Mouse (Mus musculus): ENCODE results near the gene Anp32a. TPM values are rescaled to one million over a fixed set of nuclear protein-coding genes. Genes with fewer than 3 reads are reported as not detected.

Anp32a gene
- total and polyA plus RNA-seq, 2 experiments from 2014 or later, result 20.8 to 127 TPM

DNA sequence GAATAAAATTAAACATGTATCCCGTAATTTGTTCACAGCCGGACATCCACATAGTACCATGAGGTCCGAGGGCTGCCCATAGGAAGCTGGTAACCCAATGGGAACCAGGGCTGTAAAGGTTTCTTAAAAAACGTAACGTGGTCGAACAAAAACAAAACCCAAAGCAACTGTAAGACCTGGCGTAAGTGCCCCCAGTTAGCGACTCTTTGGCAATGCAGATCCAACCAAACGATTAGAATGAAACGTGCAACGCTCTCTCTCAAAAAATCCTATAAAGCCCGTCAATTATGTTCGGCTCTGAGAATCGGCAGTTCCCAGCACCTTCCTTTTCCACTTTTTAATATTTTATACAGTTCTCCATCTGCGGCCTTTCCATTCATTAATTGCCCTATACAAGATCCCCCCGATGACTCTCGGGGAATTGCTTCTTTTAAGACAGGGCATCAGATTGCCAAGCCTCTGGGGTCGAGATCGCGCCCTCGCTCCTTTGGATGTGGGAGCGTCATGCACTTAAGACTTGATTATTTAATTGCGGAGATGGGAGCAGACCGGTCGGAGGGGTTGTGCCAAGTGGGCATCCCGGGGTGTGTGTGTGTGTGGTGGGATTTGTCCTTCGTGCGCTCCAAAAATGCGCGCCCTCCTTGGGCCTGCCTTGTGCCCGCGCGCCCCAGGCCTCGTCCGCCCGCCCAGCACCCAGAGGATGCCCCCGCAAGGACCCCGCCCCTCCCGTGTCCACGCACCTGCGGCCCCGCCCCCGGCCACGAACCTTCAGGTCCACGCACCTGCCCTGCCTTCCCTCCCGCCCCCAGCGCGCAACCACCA is 581 bp upstream of the Anp32a start:
- DNase-seq (ENCODE audit: low spot score) (no peak), ATAC-seq (ENCODE audit: insufficient read depth, low read depth) (peak; percentile 3; the same call in 1 of the 2 replicates)

DNA sequence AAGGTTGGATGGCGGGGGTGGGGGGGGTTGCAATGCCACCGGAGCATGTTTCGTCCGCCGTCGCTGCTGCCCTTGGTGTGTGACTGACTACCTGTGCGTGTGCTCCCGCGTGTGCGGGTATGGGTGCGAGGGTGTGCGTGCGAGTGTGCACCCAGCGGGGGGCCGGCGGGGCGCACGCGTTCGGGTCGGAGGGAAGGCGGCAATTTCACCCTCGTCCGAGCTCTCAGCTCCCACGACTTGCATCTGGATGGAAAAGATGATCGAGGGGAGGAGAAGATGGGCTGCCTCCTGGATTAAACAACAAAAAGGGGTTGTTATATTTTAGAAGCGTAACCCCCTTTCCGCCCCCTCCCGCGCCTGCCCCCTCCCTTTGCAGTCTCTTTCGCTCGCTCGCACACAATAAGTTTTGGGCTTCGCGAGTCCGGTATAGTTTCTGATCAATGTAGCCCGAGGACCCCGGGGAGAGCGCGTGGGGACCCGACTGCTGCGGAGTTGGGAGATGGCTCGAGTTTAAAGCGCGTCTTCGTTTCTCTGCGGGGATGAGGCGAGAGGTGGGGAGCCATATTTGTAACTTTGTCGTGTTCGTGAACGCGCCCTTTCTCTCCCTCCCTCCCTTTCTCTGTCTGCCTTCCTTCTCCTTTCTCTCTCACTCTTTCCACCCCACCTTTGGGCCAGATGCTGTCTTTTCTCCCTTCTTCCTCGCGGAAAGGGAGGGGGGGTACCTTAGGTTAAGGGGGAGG is 778 bp downstream of the Anp32a start:
- Histone ChIP-seq H3K27me3 (ENCODE audit: control insufficient read depth, insufficient read depth, low read length) (no peaks in the 10 kb centered on the region), H3K9me3 (replicated peaks; ENCODE audit: control insufficient read depth, low read length) (no peaks in the 10 kb centered on the region), H3K9ac (replicated peaks; ENCODE audit: low read depth, low read length) (peak overlapping the region; percentile 99), H3K4me2 (ENCODE audit: low read depth, low read length) (peak overlapping the region; percentile 91), H3K4me3 (ENCODE audit: low read depth, low read length) (peak overlapping the region; percentile 93), H3K36me3 (replicated peaks; ENCODE audit: control insufficient read depth, insufficient read depth, low read length) (no peaks in the 10 kb centered on the region), H3K27ac (ENCODE audit: low read depth) (peak overlapping the region; percentile 100), H3K4me1 (ENCODE audit: control insufficient read depth, insufficient read depth) (peaks cover 33% of the 10 kb centered on the region)
- no peak for TF ChIP-seq EP300 (IDR thresholded peaks at IDR 0.05; ENCODE audit: low read depth)
- no peak for TF ChIP-seq CTCF (IDR thresholded peaks at IDR 0.05; ENCODE audit: low read depth)
- ATAC-seq (ENCODE audit: insufficient read depth, low read depth) (no peak), DNase-seq (ENCODE audit: low spot score) (peak; percentile 62)
- WGBS, result under 1% methylated on average over 51 of the region's 54 CpGs

More for the DNA sequence above, 581 bp upstream of the Anp32a start:
- whole genome bisulfite sequencing, result 2% methylated on average over 45 of the region's 48 CpGs
- no peak for TF ChIP-seq CTCF (IDR thresholded peaks at IDR 0.05; ENCODE audit: low read depth)
- TF ChIP-seq EP300 (IDR thresholded peaks at IDR 0.05; ENCODE audit: low read depth), result no peak
- peak overlapping the region; percentile 100 for H3K27ac ChIP-seq (ENCODE audit: low read depth)
- peak overlapping the region; percentile 93 for H3K4me3 ChIP-seq (ENCODE audit: low read depth, low read length)
- peaks cover 19% of the 10 kb centered on the region for H3K4me1 ChIP-seq (ENCODE audit: control insufficient read depth, insufficient read depth)
- no peaks in the 10 kb centered on the region for H3K9me3 ChIP-seq (replicated peaks; ENCODE audit: control insufficient read depth, low read length)
- no peaks in the 10 kb centered on the region for H3K27me3 ChIP-seq (ENCODE audit: control insufficient read depth, insufficient read depth, low read length)
- no peaks in the 10 kb centered on the region for H3K36me3 ChIP-seq (replicated peaks; ENCODE audit: control insufficient read depth, insufficient read depth, low read length)
- H3K4me2 ChIP-seq (ENCODE audit: low read depth, low read length), result peak overlapping the region; percentile 91
- H3K9ac ChIP-seq (replicated peaks; ENCODE audit: low read depth, low read length), result peak overlapping the region; percentile 99

DNA sequence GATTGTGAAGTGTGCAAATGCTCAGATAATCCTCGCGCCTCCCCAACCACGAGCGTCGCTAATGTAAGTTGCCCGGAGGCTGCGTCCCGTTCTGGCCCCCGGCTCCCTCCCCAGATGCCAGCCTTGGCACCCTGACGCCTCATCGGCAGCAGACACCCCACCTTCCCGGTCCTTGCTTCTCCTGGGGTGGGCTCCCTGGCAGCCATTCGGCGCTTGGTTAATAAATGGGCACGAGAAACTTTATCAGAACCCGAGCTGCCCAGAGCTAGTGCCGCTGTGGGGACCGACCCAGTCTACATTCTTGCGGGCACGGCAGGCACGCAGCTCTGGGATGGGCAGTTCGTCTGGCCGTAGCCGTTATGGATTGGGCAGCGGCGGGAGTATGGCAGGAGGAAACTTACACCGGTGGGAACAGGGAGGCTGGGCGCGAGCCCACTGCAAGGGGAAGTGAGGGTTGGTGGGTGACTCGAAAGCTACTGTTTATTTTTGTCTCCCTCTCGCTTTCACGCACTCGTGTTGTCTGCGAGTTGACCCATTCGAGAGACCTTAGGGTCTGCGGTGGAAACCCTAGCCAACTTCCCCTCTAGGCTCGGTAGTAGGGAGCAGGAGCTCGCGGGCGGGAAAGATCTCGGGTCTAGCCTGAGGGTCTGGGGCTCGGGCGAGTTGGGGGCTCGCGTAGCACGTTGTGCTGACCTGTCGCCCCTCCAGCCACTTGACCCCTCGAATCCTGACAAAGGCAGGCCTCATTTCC is 1.5 kb downstream of the Anp32a start:
- peak overlapping the region; percentile 93 for H3K4me3 ChIP-seq (ENCODE audit: low read depth, low read length)
- peak; percentile 40 for DNase-seq (ENCODE audit: low spot score)
- WGBS, result under 1% methylated on average over 48 of the region's 48 CpGs
- peak overlapping the region; percentile 99 for H3K9ac ChIP-seq (replicated peaks; ENCODE audit: low read depth, low read length)
- no peak for ATAC-seq (ENCODE audit: insufficient read depth, low read depth)
- peaks cover 38% of the 10 kb centered on the region for H3K4me1 ChIP-seq (ENCODE audit: control insufficient read depth, insufficient read depth)
- no peaks in the 10 kb centered on the region for H3K9me3 ChIP-seq (replicated peaks; ENCODE audit: control insufficient read depth, low read length)
- 0 out of 2 replicates have a peak, but pooled peaks have one; percentile 29 for TF ChIP-seq EP300 (IDR thresholded peaks at IDR 0.05; ENCODE audit: low read depth)
- TF ChIP-seq CTCF (IDR thresholded peaks at IDR 0.05; ENCODE audit: low read depth), result no peak
- no peaks in the 10 kb centered on the region for H3K27me3 ChIP-seq (ENCODE audit: control insufficient read depth, insufficient read depth, low read length)
- peak overlapping the region; percentile 100 for H3K27ac ChIP-seq (ENCODE audit: low read depth)
- H3K36me3 ChIP-seq (replicated peaks; ENCODE audit: control insufficient read depth, insufficient read depth, low read length), result no peaks in the 10 kb centered on the region
- peak overlapping the region; percentile 91 for H3K4me2 ChIP-seq (ENCODE audit: low read depth, low read length)

DNA sequence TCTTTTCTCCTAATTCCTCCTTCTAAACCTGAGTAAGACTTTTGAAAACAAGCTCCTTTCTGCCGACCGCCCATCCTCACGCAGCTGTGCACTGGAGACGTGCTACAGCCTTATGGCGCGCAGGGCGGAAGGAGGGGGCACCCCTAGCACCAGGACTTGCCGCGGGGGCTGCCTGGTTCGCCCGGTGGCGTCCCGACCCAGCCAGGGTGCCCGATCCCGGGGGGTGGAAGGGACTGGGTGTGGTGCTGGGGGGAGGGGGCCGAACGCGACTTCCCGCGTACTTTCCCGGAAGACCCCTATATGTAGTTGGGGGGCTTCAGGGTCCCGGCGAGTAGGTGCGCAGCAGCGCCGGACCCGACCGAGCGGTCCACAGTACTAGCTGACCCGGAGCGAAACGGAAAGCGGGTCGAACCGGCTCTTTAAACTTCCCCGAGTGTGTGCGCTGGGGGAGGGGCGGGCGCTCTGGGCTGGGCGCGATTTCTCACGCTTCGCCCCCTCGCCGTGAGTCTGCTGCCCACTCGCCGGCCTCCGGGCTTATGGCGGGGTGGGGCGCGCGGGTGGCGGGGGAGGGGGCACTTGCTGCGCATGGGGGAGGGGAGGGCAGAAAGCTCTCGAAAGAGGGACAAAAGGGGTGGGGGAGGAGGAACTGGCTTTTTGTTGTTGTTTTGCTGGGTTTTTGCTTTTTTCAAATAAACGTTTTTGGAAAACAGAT is 2.3 kb downstream of the Anp32a start:
- H3K4me1 ChIP-seq (ENCODE audit: control insufficient read depth, insufficient read depth), result peaks cover 37% of the 10 kb centered on the region
- ATAC-seq (ENCODE audit: insufficient read depth, low read depth) (peak; percentile 39), DNase-seq (ENCODE audit: low spot score) (peak; percentile 63)
- H3K27ac ChIP-seq (ENCODE audit: low read depth), result peak overlapping the region; percentile 100
- H3K9me3 ChIP-seq (replicated peaks; ENCODE audit: control insufficient read depth, low read length), result no peaks in the 10 kb centered on the region
- TF ChIP-seq CTCF (IDR thresholded peaks at IDR 0.05; ENCODE audit: low read depth) (no peak), EP300 (IDR thresholded peaks at IDR 0.05; ENCODE audit: low read depth) (0 out of 2 replicates have a peak, but pooled peaks have one; percentile 3)
- under 1% methylated on average over 49 of the region's 56 CpGs for WGBS
- H3K9ac ChIP-seq (replicated peaks; ENCODE audit: low read depth, low read length), result peak overlapping the region; percentile 99
- H3K4me3 ChIP-seq (ENCODE audit: low read depth, low read length), result peak overlapping the region; percentile 93
- no peaks in the 10 kb centered on the region for H3K27me3 ChIP-seq (ENCODE audit: control insufficient read depth, insufficient read depth, low read length)
- no peaks in the 10 kb centered on the region for H3K36me3 ChIP-seq (replicated peaks; ENCODE audit: control insufficient read depth, insufficient read depth, low read length)
- H3K4me2 ChIP-seq (ENCODE audit: low read depth, low read length), result peak overlapping the region; percentile 91

Data from heart, postnatal 0 days (tissue).